Mouse (Mus musculus) intestine, embryonic 16.5 days (tissue): ENCODE results near the gene Siah3. TPM values are rescaled to one million over a fixed set of nuclear protein-coding genes. Genes with fewer than 3 reads are reported as not detected.

ENCODE experiments used
- ATAC-seq: fragments of 200-750 bp; cut with Nextera tagmentation; 2 replicates; pipeline ENCODE4 v1.8.0; 2017; ENCODE audit warnings: moderate TSS enrichment, moderate library complexity
- H3K27ac ChIP-seq: fragments of 300-500 bp; sonication (generic); 2 replicates; pipeline ENCODE4 v1.5.1; 2014; ENCODE audit warnings: mild to moderate bottlenecking, low read length
- H3K27me3 ChIP-seq: fragments of 300-500 bp; sonication (generic); replicated peaks from 2 replicates; pipeline ENCODE4 v1.6.1; 2014; ENCODE audit warnings: low read length, control low read depth, mixed read lengths; ENCODE audit not compliant: control insufficient read depth, insufficient read depth
- H3K36me3 ChIP-seq: fragments of 300-500 bp; sonication (generic); 2 replicates; pipeline ENCODE4 v1.6.1; 2014; ENCODE audit warnings: low read length, control low read depth; ENCODE audit not compliant: control insufficient read depth, insufficient read depth
- H3K4me1 ChIP-seq: fragments of 300-500 bp; sonication (generic); 2 replicates; pipeline ENCODE4 v1.6.1; 2014; ENCODE audit warnings: low read length, control low read depth, mixed read lengths; ENCODE audit not compliant: control insufficient read depth, insufficient read depth
- H3K4me2 ChIP-seq: fragments of 300-500 bp; sonication (generic); 2 replicates; pipeline ENCODE4 v1.6.1; 2014; ENCODE audit warnings: low read depth, low read length, control low read depth
- H3K4me3 ChIP-seq: fragments of 300-500 bp; sonication (generic); 2 replicates; pipeline ENCODE4 v1.5.1; 2014; ENCODE audit warnings: mild to moderate bottlenecking, low read length
- H3K9ac ChIP-seq: fragments of 300-500 bp; sonication (generic); 2 replicates; pipeline ENCODE4 v1.6.1; 2014; ENCODE audit warnings: low read depth, low read length
- H3K9me3 ChIP-seq: fragments of 300-500 bp; sonication (generic); 2 replicates; pipeline ENCODE4 v1.6.1; 2016; ENCODE audit warnings: low read length, control low read depth; ENCODE audit not compliant: control insufficient read depth
- WGBS: fragments of 180-500 bp; shearing (Covaris S2); extraction: QIAGEN DNeasy Blood & Tissue Kit; methylation state at CpG from one replicate; pipeline ENCODE4 v1.1.7; 2014; 5-methylcytosine and 5-hydroxymethylcytosine counted together
- polyA plus RNA-seq: library from polyadenylated mRNA; unstranded; fragments of >200 nt; fragmentation: Nextera tagmentation; extraction: Ambion mirVana; gene quantifications from 2 replicates; pipeline ENCODE4 v1.2.1, GENCODE M21; 2015

Siah3 gene
- 0.12 and 0.16 TPM in 2 replicates for polyA plus RNA-seq

GRCm38 (mm10) chr14:75455743-75456421 lies at the start of gene Siah3:
TSS of gene Siah3 (plus strand) at chr14:75455982.
- H3K9ac ChIP-seq, result peak within 1 kb of the TSS; percentile 8; the same call in 1 of the 2 replicates
- ATAC-seq, result no peak
- peak within 1 kb of the TSS; percentile 36 for H3K4me3 ChIP-seq
- peaks cover 12% of the 10 kb centered on the region for H3K4me1 ChIP-seq
- H3K36me3 ChIP-seq, result no peaks in the 10 kb centered on the region
- H3K27me3 ChIP-seq, result no peaks in the 10 kb centered on the region; the same call in 1 of the 2 replicates
- H3K27ac ChIP-seq, result no peak within 1 kb of the TSS
- no peaks in the 10 kb centered on the region for H3K9me3 ChIP-seq
- 13% methylated on average over 18 of the region's 18 CpGs for WGBS
- peak within 1 kb of the TSS; percentile 57 for H3K4me2 ChIP-seq

DNA sequence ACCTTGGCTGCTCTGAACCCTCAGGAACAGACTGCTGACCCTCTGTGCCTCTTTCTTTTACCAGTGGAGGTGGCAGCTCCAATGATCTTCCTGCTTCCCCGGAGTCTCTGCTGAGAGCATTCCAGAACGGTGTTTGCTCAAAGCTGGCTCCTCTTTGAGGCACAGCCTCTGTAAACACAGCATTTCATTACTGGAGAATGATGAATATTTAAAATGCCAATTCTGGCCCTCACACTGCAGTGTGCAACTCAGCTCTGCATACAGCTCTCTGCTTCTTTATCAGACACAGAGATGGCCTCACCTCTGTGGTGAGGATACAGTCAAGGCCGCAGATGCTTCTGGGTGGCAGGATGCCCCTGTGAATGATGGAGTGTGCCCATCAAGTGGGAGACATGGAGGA lies 46.0 kb upstream of the Siah3 start:
- 53% methylated on average over 3 of the region's 3 CpGs for WGBS

GRCm38 (mm10) chr14:75410392-75410791 lies 45.4 kb upstream of the Siah3 start:
- no peaks in the 10 kb centered on the region for H3K36me3 ChIP-seq
- 81% methylated on average over 4 of the region's 4 CpGs for WGBS
- no peak for ATAC-seq

More for the DNA sequence above, 46.0 kb upstream of the Siah3 start:
- Histone ChIP-seq H3K9me3 (no peaks in the 10 kb centered on the region), H3K36me3 (no peaks in the 10 kb centered on the region), H3K9ac (no peak overlapping the region), H3K27ac (no peak overlapping the region), H3K4me3 (no peak overlapping the region), H3K4me1 (no peaks in the 10 kb centered on the region), H3K4me2 (no peak overlapping the region), H3K27me3 (no peaks in the 10 kb centered on the region)
- ATAC-seq, result no peak

DNA sequence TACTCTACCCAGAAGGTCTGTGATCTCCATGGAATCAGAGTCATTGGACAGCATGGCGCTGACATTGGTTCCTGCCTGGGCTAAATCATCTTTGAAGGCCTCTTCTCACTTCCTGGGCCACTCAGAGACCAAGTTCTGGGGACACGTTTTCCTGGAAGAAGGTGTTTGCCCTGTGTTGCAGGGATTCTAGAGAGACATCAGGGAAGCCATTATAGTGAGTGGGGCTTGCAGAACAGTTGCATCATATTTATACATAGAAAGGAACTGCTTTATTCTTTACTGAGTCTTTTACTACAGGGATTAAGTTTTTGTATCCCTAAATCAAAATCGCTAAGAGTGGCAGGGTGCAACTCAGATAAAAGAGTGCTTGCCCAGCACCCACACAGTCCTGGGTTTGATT lies 37.1 kb upstream of the Siah3 start:
- Histone ChIP-seq H3K4me2 (no peak overlapping the region), H3K27ac (no peak overlapping the region), H3K36me3 (no peaks in the 10 kb centered on the region), H3K27me3 (no peaks in the 10 kb centered on the region), H3K9me3 (no peaks in the 10 kb centered on the region), H3K4me3 (no peak overlapping the region), H3K4me1 (no peaks in the 10 kb centered on the region), H3K9ac (no peak overlapping the region)
- WGBS, result 76% methylated on average over 3 of the region's 3 CpGs
- no peak for ATAC-seq

More at GRCm38 (mm10) chr14:75410392-75410791, 45.4 kb upstream of the Siah3 start:
- Histone ChIP-seq H3K27ac (no peak overlapping the region), H3K9me3 (no peaks in the 10 kb centered on the region), H3K4me2 (no peak overlapping the region), H3K27me3 (no peaks in the 10 kb centered on the region), H3K9ac (no peak overlapping the region), H3K4me1 (no peaks in the 10 kb centered on the region), H3K4me3 (no peak overlapping the region)

DNA sequence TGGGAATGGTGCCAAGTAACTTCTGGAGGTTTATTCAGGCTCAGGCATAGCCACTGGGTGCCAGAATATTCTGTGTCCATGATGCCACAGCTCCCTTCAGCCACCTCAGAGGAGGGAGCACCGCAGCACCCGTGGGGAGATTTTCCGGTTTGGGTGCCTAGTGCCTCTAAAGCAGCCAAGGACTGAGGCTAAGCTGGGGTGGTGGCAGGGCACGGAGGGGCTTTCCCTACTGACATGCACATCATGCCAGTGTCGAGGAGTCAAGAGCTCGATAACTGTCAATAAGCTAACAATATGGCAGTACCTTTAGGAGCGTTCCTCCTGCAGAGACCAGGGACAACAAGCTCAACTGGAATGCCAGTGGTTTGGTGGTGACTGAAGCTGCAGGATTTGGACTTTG lies 35.9 kb upstream of the Siah3 start:
- Histone ChIP-seq H3K4me1 (no peaks in the 10 kb centered on the region), H3K27ac (no peak overlapping the region), H3K4me2 (no peak overlapping the region), H3K9ac (no peak overlapping the region), H3K36me3 (no peaks in the 10 kb centered on the region), H3K27me3 (no peaks in the 10 kb centered on the region), H3K4me3 (no peak overlapping the region), H3K9me3 (no peaks in the 10 kb centered on the region)
- WGBS, result 87% methylated on average over 7 of the region's 7 CpGs
- no peak for ATAC-seq

GRCm38 (mm10) chr14:75420811-75421210 lies 35.0 kb upstream of the Siah3 start:
- Histone ChIP-seq H3K9ac (no peak overlapping the region), H3K27ac (no peak overlapping the region), H3K27me3 (no peaks in the 10 kb centered on the region), H3K9me3 (no peaks in the 10 kb centered on the region), H3K4me3 (no peak overlapping the region), H3K4me1 (no peaks in the 10 kb centered on the region), H3K4me2 (no peak overlapping the region), H3K36me3 (no peaks in the 10 kb centered on the region)
- WGBS, result 66% methylated on average over 6 of the region's 6 CpGs
- ATAC-seq, result no peak

GRCm38 (mm10) chr14:75431173-75431786 lies 24.5 kb upstream of the Siah3 start:
- H3K4me2 ChIP-seq, result no peak overlapping the region
- H3K4me3 ChIP-seq, result no peak overlapping the region
- H3K4me1 ChIP-seq, result no peaks in the 10 kb centered on the region
- 85% methylated on average over 7 of the region's 8 CpGs for WGBS
- H3K27me3 ChIP-seq, result no peaks in the 10 kb centered on the region
- H3K9ac ChIP-seq, result no peak overlapping the region
- H3K27ac ChIP-seq, result no peak overlapping the region
- no peaks in the 10 kb centered on the region for H3K36me3 ChIP-seq
- H3K9me3 ChIP-seq, result no peaks in the 10 kb centered on the region
- ATAC-seq, result no peak

DNA sequence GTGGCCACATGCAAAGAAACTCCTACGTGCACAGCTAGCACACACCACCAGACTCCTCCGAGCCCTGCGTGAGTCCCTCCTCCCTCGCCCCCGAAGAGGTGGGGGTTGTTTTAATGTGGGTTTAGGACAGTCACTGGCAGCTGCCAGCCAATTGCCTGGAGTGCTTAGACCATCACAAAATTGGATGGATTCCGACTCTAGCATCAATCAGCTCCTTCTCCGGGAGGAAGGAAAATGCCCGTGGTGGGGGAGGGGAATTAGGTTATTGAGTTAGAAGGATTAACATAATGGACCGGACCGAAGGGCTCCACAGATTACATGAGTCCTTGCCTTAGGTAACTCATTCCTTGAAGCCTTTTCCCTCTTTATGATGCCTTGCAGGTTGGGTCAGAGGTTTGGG lies 22.9 kb upstream of the Siah3 start:
- Histone ChIP-seq H3K27me3 (no peaks in the 10 kb centered on the region), H3K4me3 (no peak overlapping the region), H3K9ac (no peak overlapping the region), H3K27ac (no peak overlapping the region), H3K36me3 (no peaks in the 10 kb centered on the region), H3K9me3 (no peaks in the 10 kb centered on the region), H3K4me2 (no peak overlapping the region), H3K4me1 (no peaks in the 10 kb centered on the region)
- no peak for ATAC-seq
- 71% methylated on average over 10 of the region's 10 CpGs for WGBS

DNA sequence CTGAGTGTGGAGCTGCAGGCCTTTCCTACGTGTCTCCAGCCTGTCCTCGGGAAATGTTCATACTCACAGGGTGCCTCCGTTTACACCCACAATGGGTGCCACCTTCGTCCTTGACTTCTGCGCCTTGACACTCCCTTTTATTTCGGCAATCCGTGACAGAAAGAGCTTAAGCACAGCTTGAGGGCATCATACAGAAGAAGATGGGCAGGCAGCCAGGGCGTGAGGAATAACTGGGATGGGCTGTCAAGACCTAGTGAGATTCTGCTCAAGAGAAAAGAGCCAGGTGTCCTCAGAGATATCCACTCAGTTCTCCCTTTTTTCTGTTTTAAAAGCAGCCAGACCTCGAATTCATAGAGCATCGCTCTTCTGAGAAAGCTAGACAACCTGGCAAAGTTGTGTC lies 21.2 kb upstream of the Siah3 start:
- ATAC-seq, result no peak
- no peaks in the 10 kb centered on the region for H3K4me1 ChIP-seq
- no peak overlapping the region for H3K4me3 ChIP-seq
- H3K27ac ChIP-seq, result no peak overlapping the region
- no peaks in the 10 kb centered on the region for H3K36me3 ChIP-seq
- H3K9ac ChIP-seq, result no peak overlapping the region
- H3K27me3 ChIP-seq, result no peaks in the 10 kb centered on the region
- 60% methylated on average over 10 of the region's 10 CpGs for WGBS
- H3K9me3 ChIP-seq, result no peaks in the 10 kb centered on the region
- no peak overlapping the region for H3K4me2 ChIP-seq
